Mouse (Mus musculus) MN1 (cell line): ENCODE measurements around the gene Rab11fip3.

Experiments used
- DNase-seq: peaks from one replicate; pipeline ENCODE4 v3.0.0-alpha.2; 2016; ENCODE audit warnings: low spot score

Gene Rab11fip3

GRCm38 (mm10) chr17:25992274-25992673 is 77.1 kb downstream of the Rab11fip3 start:
- DNase-seq = no peak

- DNase-seq = no peak
Measured at GRCm38 (mm10) chr17:25990331-25990730, 79.0 kb downstream of the Rab11fip3 start.

- DNase-seq = peak; percentile 96
Measured at GRCm38 (mm10) chr17:25985306-25986294, 83.8 kb downstream of the Rab11fip3 start, which contains the start of gene Capn15. Gene Capn15, minus strand, starts transcription at chr17:25985796.

GRCm38 (mm10) chr17:25984556-25985305 is 84.6 kb downstream of the Rab11fip3 start:
- peak; percentile 10 for DNase-seq

GRCm38 (mm10) chr17:25984066-25984465 is 85.3 kb downstream of the Rab11fip3 start:
- no peak for DNase-seq

- no peak for DNase-seq
Measured at GRCm38 (mm10) chr17:25982913-25983312, 86.4 kb downstream of the Rab11fip3 start.

- no peak for DNase-seq
Measured at GRCm38 (mm10) chr17:25980854-25981253, 88.5 kb downstream of the Rab11fip3 start.

- no peak for DNase-seq
Measured at GRCm38 (mm10) chr17:25979829-25980738, 89.3 kb downstream of the Rab11fip3 start.

- DNase-seq = no peak
Measured at GRCm38 (mm10) chr17:25970954-25971707, 98.2 kb downstream of the Rab11fip3 start.

GRCm38 (mm10) chr17:25970448-25970847 is 98.9 kb downstream of the Rab11fip3 start:
- peak; percentile 48 for DNase-seq

- DNase-seq = no peak
Measured at GRCm38 (mm10) chr17:25968176-25968575, 101.2 kb downstream of the Rab11fip3 start.

- DNase-seq = no peak
Measured at GRCm38 (mm10) chr17:25967652-25968051, 101.7 kb downstream of the Rab11fip3 start.

- no peak for DNase-seq
Measured at GRCm38 (mm10) chr17:25964271-25964670, 105.1 kb downstream of the Rab11fip3 start.

GRCm38 (mm10) chr17:25962413-25962905 is 106.9 kb downstream of the Rab11fip3 start:
- DNase-seq = no peak

- DNase-seq = no peak
Measured at GRCm38 (mm10) chr17:25961566-25961965, 107.8 kb downstream of the Rab11fip3 start.

- DNase-seq = no peak
Measured at GRCm38 (mm10) chr17:25959630-25960467, 109.5 kb downstream of the Rab11fip3 start.

GRCm38 (mm10) chr17:25958771-25959494 is 110.4 kb downstream of the Rab11fip3 start:
- DNase-seq = no peak

GRCm38 (mm10) chr17:25957586-25958051 is 111.7 kb downstream of the Rab11fip3 start:
- no peak for DNase-seq

- DNase-seq = no peak
Measured at GRCm38 (mm10) chr17:25956631-25957030, 112.7 kb downstream of the Rab11fip3 start.
